Mouse (Mus musculus) MEL (cell line): ENCODE measurements around the gene Cnep1r1. TPM values are rescaled to one million over a fixed set of nuclear protein-coding genes. Genes with fewer than 3 reads are reported as not detected.

ENCODE experiments used
- DNase-seq: peaks from one replicate; pipeline ENCODE4 v3.0.0; 2011; ENCODE audit warnings: low read depth, low spot score
- H3K27ac ChIP-seq: 2 replicates; pipeline ENCODE4 v1.5.1; 2012; ENCODE audit warnings: low read depth, mild to moderate bottlenecking, control low read depth, low read length, moderate library complexity; ENCODE audit not compliant: control insufficient read depth
- H3K27me3 ChIP-seq, 2 experiments: fragments of 150-350 bp in 1 of 2; sonication (generic) in 1 of 2; 2 replicates each; pipeline ENCODE4 v1.6.1; 2012; ENCODE audit warnings: low read length in 2 of 2, mild to moderate bottlenecking in 2 of 2, improper control_type of control experiment in 1 of 2, moderate library complexity in 1 of 2; ENCODE audit not compliant: insufficient read depth in 2 of 2, control insufficient read depth in 1 of 2
- H3K36me3 ChIP-seq, 2 experiments: 2 replicates each; pipeline ENCODE4 v1.6.1; 2012 to 2014; ENCODE audit warnings: low read length in 2 of 2, improper control_type of control experiment in 1 of 2, inconsistent platforms in 1 of 2, mild to moderate bottlenecking in 1 of 2; ENCODE audit not compliant: insufficient read depth in 2 of 2, control insufficient read depth in 1 of 2
- H3K4me1 ChIP-seq, 2 experiments: fragments of 150-350 bp in 1 of 2; sonication (generic) in 1 of 2; 2 replicates each; pipeline ENCODE4 v1.6.1; 2012; ENCODE audit warnings: low read length in 2 of 2, improper control_type of control experiment in 1 of 2, mild to moderate bottlenecking in 1 of 2; ENCODE audit not compliant: insufficient read depth in 2 of 2, control insufficient read depth in 1 of 2
- H3K4me3 ChIP-seq, 2 experiments: fragments of 150-350 bp in 1 of 2; sonication (generic) in 1 of 2; 2 replicates each; pipeline ENCODE4 v1.5.1; 2012; ENCODE audit warnings: low read depth in 2 of 2, low read length in 2 of 2, mild to moderate bottlenecking in 2 of 2, moderate library complexity in 2 of 2, control low read depth in 1 of 2, improper control_type of control experiment in 1 of 2; ENCODE audit not compliant: control insufficient read depth in 1 of 2, insufficient read depth in 1 of 2
- H3K79me2 ChIP-seq: 2 replicates; pipeline ENCODE4 v1.6.1; 2012; ENCODE audit warnings: mild to moderate bottlenecking, low read length, moderate library complexity; ENCODE audit not compliant: control insufficient read depth, poor library complexity, insufficient read depth
- H3K9ac ChIP-seq: 2 replicates; pipeline ENCODE4 v1.6.1; 2012; ENCODE audit warnings: low read depth, mild to moderate bottlenecking, control low read depth, low read length, moderate library complexity; ENCODE audit not compliant: control insufficient read depth, poor library complexity, severe bottlenecking
- H3K9me3 ChIP-seq: fragments of 150-350 bp; sonication (generic); replicated peaks from 2 replicates; pipeline ENCODE4 v1.6.1; 2012; ENCODE audit warnings: mild to moderate bottlenecking, low read length, improper control_type of control experiment, moderate library complexity; ENCODE audit not compliant: insufficient read depth
- CHD1 ChIP-seq: IDR thresholded peaks from 2 replicates; pipeline ENCODE4 v1.6.1; 2012; ENCODE audit warnings: low read depth, mild to moderate bottlenecking, inconsistent platforms, low read length, improper control_type of control experiment
- CTCF ChIP-seq, 3 experiments: IDR thresholded peaks in 2 of 3; conservative IDR thresholded peaks in 1 of 3; 2 replicates each; pipeline ENCODE4 v1.5.1; 2011 to 2012; ENCODE audit warnings: low read length in 3 of 3, low read depth in 2 of 3, mild to moderate bottlenecking in 2 of 3, improper control_type of control experiment in 1 of 3, inconsistent platforms in 1 of 3, mixed read lengths in 1 of 3, moderate library complexity in 1 of 3; ENCODE audit not compliant: control insufficient read depth in 1 of 3, insufficient read depth in 1 of 3, poor library complexity in 1 of 3, severe bottlenecking in 1 of 3
- EP300 ChIP-seq, 2 experiments: IDR thresholded peaks; 2 replicates each; pipeline ENCODE4 v1.6.1; 2011; ENCODE audit warnings: improper control_type of control experiment in 2 of 2, low read length in 2 of 2, low read depth in 1 of 2, mild to moderate bottlenecking in 1 of 2
- GABPA ChIP-seq: IDR thresholded peaks from 2 replicates; pipeline ENCODE4 v1.6.1; 2012; ENCODE audit warnings: low read depth, mild to moderate bottlenecking, inconsistent platforms, low read length, improper control_type of control experiment, moderate library complexity
- GATA1 ChIP-seq: IDR thresholded peaks from 2 replicates; pipeline ENCODE4 v1.6.1; 2011; ENCODE audit warnings: low read depth, low read length, improper control_type of control experiment
- JUND ChIP-seq: IDR thresholded peaks from 2 replicates; pipeline ENCODE4 v1.6.1; 2011; ENCODE audit warnings: low read depth, mild to moderate bottlenecking, improper control_type of control experiment, low read length
- MEF2A ChIP-seq: IDR thresholded peaks from 2 replicates; pipeline ENCODE4 v1.6.1; 2014; ENCODE audit warnings: low read depth, mild to moderate bottlenecking, inconsistent platforms, low read length, improper control_type of control experiment; ENCODE audit not compliant: poor library complexity, insufficient replicate concordance, severe bottlenecking; ENCODE audit errors: extremely low read depth
- RAD21 ChIP-seq: IDR thresholded peaks from 2 replicates; pipeline ENCODE4 v1.6.1; 2011; ENCODE audit warnings: mild to moderate bottlenecking, low read depth, low read length, improper control_type of control experiment
- SIN3A ChIP-seq: IDR thresholded peaks from 2 replicates; pipeline ENCODE4 v1.6.1; 2012; ENCODE audit warnings: low read length, improper control_type of control experiment, inconsistent platforms
- SMC3 ChIP-seq: IDR thresholded peaks from 2 replicates; pipeline ENCODE4 v1.6.1; 2011; ENCODE audit warnings: low read depth, low read length, improper control_type of control experiment
- UBTF ChIP-seq: IDR thresholded peaks from 2 replicates; pipeline ENCODE4 v1.6.1; 2012; ENCODE audit warnings: low read depth, mild to moderate bottlenecking, inconsistent platforms, low read length, improper control_type of control experiment, moderate library complexity, borderline replicate concordance; ENCODE audit not compliant: insufficient read depth
- USF1 ChIP-seq: IDR thresholded peaks from 2 replicates; pipeline ENCODE4 v1.6.1; 2014; ENCODE audit warnings: low read depth, mild to moderate bottlenecking, inconsistent platforms, low read length, improper control_type of control experiment, moderate library complexity
- ZC3H11A ChIP-seq: IDR thresholded peaks from 2 replicates; pipeline ENCODE4 v1.6.1; 2012; ENCODE audit warnings: low read depth, mild to moderate bottlenecking, inconsistent platforms, low read length, improper control_type of control experiment
- ZKSCAN1 ChIP-seq: IDR thresholded peaks from 2 replicates; pipeline ENCODE4 v1.6.1; 2012; ENCODE audit warnings: low read depth, mild to moderate bottlenecking, inconsistent platforms, low read length, improper control_type of control experiment, moderate library complexity
- ZNF384 ChIP-seq: IDR thresholded peaks from 2 replicates; pipeline ENCODE4 v1.6.1; 2012; ENCODE audit warnings: low read depth, mild to moderate bottlenecking, inconsistent platforms, low read length, improper control_type of control experiment
- polyA plus RNA-seq, 2 experiments: library from polyadenylated mRNA; stranded (reverse) in 1 of 2; unstranded in 1 of 2; fragments of >175 nt in 1 of 2; fragments of >200 nt in 1 of 2; gene quantifications; 2 replicates each; pipeline versions ENCODE4 v1.2.1 to v1.2.4; 2012; ENCODE audit warnings: low replicate concordance in 2 of 2, low read depth in 1 of 2; ENCODE audit not compliant: insufficient read length in 2 of 2, insufficient read depth in 1 of 2, missing spikeins in 1 of 2
- total RNA-seq: library from RNA; depleted of rRNA; stranded (reverse); fragments of 300-350 nt; gene quantifications from 2 replicates; pipeline ENCODE4 v1.2.3, GENCODE M21; 2012

The Cnep1r1 gene
- total and polyA plus RNA-seq, 3 experiments, result 12.1 to 31.2 TPM; not detected in 1

DNA sequence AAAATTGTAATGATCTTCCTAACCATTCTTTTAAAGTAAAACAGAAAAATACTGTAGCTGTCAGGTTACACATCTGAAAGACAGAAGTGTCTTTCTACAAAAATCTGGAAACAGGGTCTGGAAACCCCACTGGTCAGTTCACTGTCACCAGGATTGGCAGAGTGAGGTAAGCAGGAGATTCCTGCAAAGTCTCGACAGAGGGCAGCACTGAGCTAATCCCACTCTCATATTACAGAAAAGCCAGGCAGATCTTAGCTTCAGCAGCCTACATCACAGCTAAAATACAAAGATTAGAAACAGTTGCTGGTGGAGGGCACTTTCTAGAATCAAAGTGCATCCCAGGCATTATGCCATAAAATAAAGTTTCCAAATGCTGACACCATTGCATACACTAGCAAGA is 19.0 kb upstream of the Cnep1r1 start:
- Histone ChIP-seq H3K4me3 (no peak overlapping the region), H3K9me3 (no peaks in the 10 kb centered on the region), H3K4me1 (no peaks in the 10 kb centered on the region), H3K27ac (no peak overlapping the region), H3K9ac (no peak overlapping the region), H3K79me2 (no peaks in the 10 kb centered on the region), H3K36me3 (no peaks in the 10 kb centered on the region), H3K27me3 (no peaks in the 10 kb centered on the region; a peak in 1 of 4 replicates)
- TF ChIP-seq JUND (no peak), CHD1 (no peak), ZC3H11A (peak; percentile 16; the same call in 1 of the 2 replicates), GABPA (no peak), ZNF384 (no peak), USF1 (no peak), MEF2A (no peak), SIN3A (no peak), ZKSCAN1 (no peak), EP300 (IDR thresholded peaks at IDR 0.05; ENCODE audit: low read depth in 1 of 2, low read length in 2 of 2) (no peak), GATA1 (no peak), RAD21 (peak; percentile 40), SMC3 (peak; percentile 63), CTCF (IDR thresholded peaks at IDR 0.05 in 2 of 3, conservative IDR thresholded peaks at IDR 0.05 in 1 of 3; ENCODE audit: control insufficient read depth in 1 of 3, insufficient read depth in 1 of 3, low read depth in 2 of 3, low read length in 3 of 3, poor library complexity in 1 of 3, severe bottlenecking in 1 of 3) (peak; percentile 61 to 89 (median 75))
- DNase-seq, result peak; percentile 70

DNA sequence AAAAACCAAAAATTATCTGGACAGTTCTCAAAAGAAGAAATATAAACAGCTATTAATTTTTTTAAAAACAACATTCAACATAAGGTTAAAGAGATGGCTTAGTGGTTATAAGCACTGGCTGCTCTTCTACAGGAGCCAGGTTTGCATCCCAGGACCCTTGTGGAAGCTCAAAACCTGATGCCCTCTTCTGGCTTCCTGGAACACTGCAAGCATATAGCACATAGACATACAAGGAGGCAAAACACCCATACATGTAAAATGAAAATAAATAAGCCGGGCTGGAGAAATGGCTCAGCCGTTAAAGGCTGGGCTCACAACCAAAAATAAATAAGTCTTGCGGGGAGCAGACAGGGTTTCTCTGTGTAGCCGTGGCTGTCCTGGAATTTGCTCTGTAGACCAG is 9.3 kb upstream of the Cnep1r1 start:
- DNase-seq, result peak; percentile 23
- no peaks in the 10 kb centered on the region for H3K79me2 ChIP-seq
- H3K9me3 ChIP-seq, result no peaks in the 10 kb centered on the region

More for the DNA sequence above, 9.3 kb upstream of the Cnep1r1 start:
- Histone ChIP-seq H3K27ac (no peak overlapping the region), H3K4me1 (no peaks in the 10 kb centered on the region), H3K36me3 (no peaks in the 10 kb centered on the region), H3K4me3 (no peak overlapping the region), H3K9ac (no peak overlapping the region), H3K27me3 (peaks cover 4 to 9% of the 10 kb centered on the region in 2 experiments; a peak in 3 of 4 replicates)
- TF ChIP-seq SMC3, result 0 out of 2 replicates have a peak, but pooled peaks have one; percentile 20
- TF ChIP-seq CTCF (IDR thresholded peaks at IDR 0.05 in 2 of 3, conservative IDR thresholded peaks at IDR 0.05 in 1 of 3; ENCODE audit: control insufficient read depth in 1 of 3, insufficient read depth in 1 of 3, low read depth in 2 of 3, low read length in 3 of 3, poor library complexity in 1 of 3, severe bottlenecking in 1 of 3), result peak in 1 of 3 experiments; percentile 21; a peak in 2 of 6 replicates
- no peak for TF ChIP-seq UBTF
